Comparison of ENCODE assay signal across 9 mouse cellular contexts in the genomic region with DNA sequence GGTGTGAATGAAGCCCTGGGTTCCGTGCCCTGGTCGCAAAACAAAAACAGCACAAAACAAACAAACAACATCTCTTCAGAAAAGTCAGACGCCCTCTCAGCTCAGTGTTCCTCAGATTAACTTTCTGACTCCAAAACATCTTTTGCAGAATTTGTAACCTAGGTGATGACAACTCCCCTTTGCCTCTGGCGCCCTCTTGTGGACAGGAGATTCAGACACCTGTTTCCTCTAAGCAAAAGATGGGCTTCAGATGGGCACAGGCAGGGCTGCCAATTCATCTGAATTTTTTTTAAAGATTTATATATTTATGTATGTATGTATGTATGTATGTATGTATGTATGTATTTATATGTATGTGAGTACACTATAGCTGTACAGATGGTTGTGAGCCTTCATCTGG. TPM values are rescaled to one million over a fixed set of nuclear protein-coding genes. Genes with fewer than 3 reads are reported as not detected.
DNase-seq lines count a peak whose midpoint lies in the region; ATAC-seq and TF ChIP-seq lines count a peak whose summit lies in the region.
"Had no signal": no experiment of that assay in that cellular context is flagged by ENCODE, and none has a peak within 500 bp of the region (broad histone marks: within the 10 kb centered on the region; RNA-seq: fewer than 3 reads in every experiment).

No protein-coding gene starts in this region.

- no peak overlapping the region for H3K4me2 ChIP-seq in midbrain, embryonic 11.5 days
- H3K4me2 ChIP-seq in midbrain, embryonic 16.5 days (ENCODE audit: low read length) = no peak overlapping the region
- no peak overlapping the region for H3K4me2 ChIP-seq in embryonic facial prominence, embryonic 11.5 days (ENCODE audit: low read depth, low read length)
- H3K4me2 ChIP-seq in lung, postnatal 0 days (replicated peaks; ENCODE audit: low read depth, low read length) = no peak overlapping the region
- H3K4me2 ChIP-seq: heart, embryonic 13.5 days had no signal

- no peaks in the 10 kb centered on the region for H3K27me3 ChIP-seq in midbrain, embryonic 11.5 days (ENCODE audit: control insufficient read depth, insufficient read depth, low read length)
- no peaks in the 10 kb centered on the region for H3K27me3 ChIP-seq in midbrain, embryonic 16.5 days (ENCODE audit: control insufficient read depth, insufficient read depth, low read depth, low read length)
- H3K27me3 ChIP-seq in embryonic facial prominence, embryonic 11.5 days (ENCODE audit: control insufficient read depth, insufficient read depth, low read length) = no peaks in the 10 kb centered on the region
- H3K27me3 ChIP-seq in lung, postnatal 0 days (replicated peaks; ENCODE audit: insufficient read depth, low read length) = no peaks in the 10 kb centered on the region
- H3K27me3 ChIP-seq: heart, embryonic 13.5 days had no signal

- no peaks in the 10 kb centered on the region for H3K36me3 ChIP-seq in midbrain, embryonic 11.5 days (ENCODE audit: control insufficient read depth, insufficient read depth, low read length)
- H3K36me3 ChIP-seq in midbrain, embryonic 16.5 days (ENCODE audit: control insufficient read depth, insufficient read depth, low read length) = peaks cover 34% of the 10 kb centered on the region
- no peaks in the 10 kb centered on the region; the same call in 1 of the 2 replicates for H3K36me3 ChIP-seq in embryonic facial prominence, embryonic 11.5 days (replicated peaks; ENCODE audit: control insufficient read depth, insufficient read depth, low read depth, low read length)
- peaks cover 22% of the 10 kb centered on the region; the same call in 1 of the 2 replicates for H3K36me3 ChIP-seq in lung, postnatal 0 days (ENCODE audit: insufficient read depth, low read length)

- no peaks in the 10 kb centered on the region for H3K9me3 ChIP-seq in midbrain, embryonic 11.5 days (ENCODE audit: control insufficient read depth, low read length)
- H3K9me3 ChIP-seq in midbrain, embryonic 16.5 days (replicated peaks; ENCODE audit: control insufficient read depth, low read length, poor library complexity, severe bottlenecking) = no peaks in the 10 kb centered on the region
- no peaks in the 10 kb centered on the region for H3K9me3 ChIP-seq in embryonic facial prominence, embryonic 11.5 days (replicated peaks; ENCODE audit: control insufficient read depth, low read length)
- H3K9me3 ChIP-seq in lung, postnatal 0 days (ENCODE audit: low read length) = no peaks in the 10 kb centered on the region

- no peak overlapping the region for H3K9ac ChIP-seq in midbrain, embryonic 11.5 days (ENCODE audit: low read length)
- H3K9ac ChIP-seq in midbrain, embryonic 16.5 days (ENCODE audit: low read depth, low read length) = no peak overlapping the region
- H3K9ac ChIP-seq in embryonic facial prominence, embryonic 11.5 days (replicated peaks; ENCODE audit: low read length) = no peak overlapping the region
- H3K9ac ChIP-seq in lung, postnatal 0 days (replicated peaks; ENCODE audit: low read depth) = no peak overlapping the region
- H3K9ac ChIP-seq: heart, embryonic 13.5 days had no signal

- no peak overlapping the region for H3K4me3 ChIP-seq in midbrain, embryonic 11.5 days (ENCODE audit: low read depth, low read length)
- no peak overlapping the region for H3K4me3 ChIP-seq in midbrain, embryonic 16.5 days (ENCODE audit: low read depth, low read length)
- H3K4me3 ChIP-seq in embryonic facial prominence, embryonic 11.5 days (ENCODE audit: low read depth, low read length) = no peak overlapping the region
- H3K4me3 ChIP-seq in lung, postnatal 0 days (ENCODE audit: low read depth, low read length) = no peak overlapping the region
- H3K4me3 ChIP-seq: heart, embryonic 13.5 days had no signal

- peak; percentile 91 for TF ChIP-seq CTCF in lung, postnatal 0 days (IDR thresholded peaks at IDR 0.05)

- no peaks in the 10 kb centered on the region for H3K4me1 ChIP-seq in midbrain, embryonic 11.5 days (ENCODE audit: control insufficient read depth, insufficient read depth, low read length)
- no peaks in the 10 kb centered on the region for H3K4me1 ChIP-seq in midbrain, embryonic 16.5 days (ENCODE audit: control insufficient read depth, insufficient read depth, low read length)
- no peaks in the 10 kb centered on the region for H3K4me1 ChIP-seq in embryonic facial prominence, embryonic 11.5 days (ENCODE audit: control insufficient read depth, insufficient read depth, low read length)
- H3K4me1 ChIP-seq in lung, postnatal 0 days (ENCODE audit: insufficient read depth, low read depth, low read length) = no peaks in the 10 kb centered on the region

- DNase-seq in midbrain, embryonic 11.5 days (ENCODE audit: low spot score, missing footprints) = peak; percentile 98
- DNase-seq in adrenal gland, postnatal 25 days = peak; percentile 80
- DNase-seq in embryonic facial prominence, embryonic 11.5 days (ENCODE audit: low spot score) = peak; percentile 90
- peak; percentile 79 to 86 for DNase-seq in kidney, postnatal 25 days
- DNase-seq in lung, postnatal 0 days (ENCODE audit: low spot score) = peak; percentile 74
- DNase-seq in spleen, adult 18-20 months = peak; percentile 35 to 79

- 31% methylated on average over 4 of the region's 4 CpGs for WGBS in midbrain, embryonic 11.5 days
- WGBS in midbrain, embryonic 16.5 days = 36% methylated on average over 4 of the region's 4 CpGs
- 39% methylated on average over 4 of the region's 4 CpGs for WGBS in embryonic facial prominence, embryonic 11.5 days
- WGBS in lung, postnatal 0 days = 26% methylated on average over 4 of the region's 4 CpGs

- ATAC-seq in midbrain, embryonic 11.5 days (ENCODE audit: low FRiP score) = no peak
- no peak for ATAC-seq in midbrain, embryonic 16.5 days
- ATAC-seq in embryonic facial prominence, embryonic 11.5 days (replicated peaks; ENCODE audit: insufficient number of reproducible peaks, low FRiP score, low TSS enrichment, low read depth) = no peak
- ATAC-seq in lung, postnatal 0 days = no peak
- ATAC-seq in erythroid progenitor cell, adult 5-6 weeks (replicated peaks; ENCODE audit: low FRiP score, poor library complexity, severe bottlenecking) = no peak

- TF ChIP-seq EP300 in lung, postnatal 0 days (IDR thresholded peaks at IDR 0.05) = no peak

- H3K27ac ChIP-seq in midbrain, embryonic 11.5 days (ENCODE audit: low read depth, low read length) = no peak overlapping the region
- no peak overlapping the region for H3K27ac ChIP-seq in midbrain, embryonic 16.5 days (ENCODE audit: low read length)
- H3K27ac ChIP-seq in embryonic facial prominence, embryonic 11.5 days (replicated peaks; ENCODE audit: low read depth, low read length) = no peak overlapping the region
- H3K27ac ChIP-seq in lung, postnatal 0 days (ENCODE audit: low read length) = no peak overlapping the region
- H3K27ac ChIP-seq: heart, embryonic 13.5 days had no signal

RNA-seq across cellular contexts. Expression of gene Eif4g3, which starts 40.0 kb away (rescaled TPM):
- 39.5 and 41.9 TPM in 2 replicates for polyA plus RNA-seq in midbrain, embryonic 11.5 days (2014; fragmentation: Nextera tagmentation; extraction: Ambion mirVana)
- polyA plus RNA-seq in midbrain, embryonic 16.5 days (2015; fragmentation: Nextera tagmentation; extraction: Ambion mirVana) = 48.7 and 54.1 TPM in 2 replicates
- 153 and 166 TPM in 2 replicates for total RNA-seq in adrenal gland, postnatal 25 days (2021)
- 35.2 and 38.7 TPM in 2 replicates for polyA plus RNA-seq in embryonic facial prominence, embryonic 11.5 days (2014; fragmentation: Nextera tagmentation; extraction: Ambion mirVana)
- polyA plus RNA-seq in lung, postnatal 0 days (2015; fragmentation: Nextera tagmentation; extraction: Ambion mirVana) = 17.2 and 18.2 TPM in 2 replicates
- total RNA-seq in erythroid progenitor cell, adult 5-6 weeks (2015; ENCODE audit: low replicate concordance) = 23.1 and 29.8 TPM in 2 replicates
- total RNA-seq in erythroid progenitor cell, adult 5-6 weeks (2017; ENCODE audit: low replicate concordance) = 11.7 and 12.1 TPM in 2 replicates
